In genomic region chr2:65552222-65552621, GRCm38 (mm10) we compare ENCODE assay signal across 9 mouse cellular contexts. TPM values are rescaled to one million over a fixed set of nuclear protein-coding genes. Genes with fewer than 3 reads are reported as not detected.
DNase-seq lines count a peak whose midpoint lies in the region; ATAC-seq and TF ChIP-seq lines count a peak whose summit lies in the region.
"Had no signal": no experiment of that assay in that cellular context is flagged by ENCODE, and none has a peak within 500 bp of the region (broad histone marks: within the 10 kb centered on the region; RNA-seq: fewer than 3 reads in every experiment).

No protein-coding gene starts in this region.

- H3K4me3 ChIP-seq in kidney, postnatal 0 days (replicated peaks; ENCODE audit: low read depth, low read length) = no peak overlapping the region
- no peak overlapping the region for H3K4me3 ChIP-seq in kidney, adult 2 months (ENCODE audit: insufficient read depth, low read depth, low read length)
- H3K4me3 ChIP-seq in hindbrain, embryonic 12.5 days = no peak overlapping the region
- H3K4me3 ChIP-seq: embryonic facial prominence, embryonic 12.5 days had no signal

- TF ChIP-seq POLR2A in kidney, adult 2 months (IDR thresholded peaks at IDR 0.05; ENCODE audit: low read depth, low read length) = no peak
- TF ChIP-seq POLR2A in brain, embryonic 14.5 days (IDR thresholded peaks at IDR 0.05; ENCODE audit: borderline replicate concordance, extremely low read depth, insufficient read depth, insufficient read length, poor library complexity, severe bottlenecking) = no peak

- WGBS in kidney, postnatal 0 days = 30% methylated on average over 5 of the region's 5 CpGs
- 43% methylated on average over 5 of the region's 5 CpGs for WGBS in kidney, adult 2 months
- 40% methylated on average over 5 of the region's 5 CpGs for WGBS in hindbrain, embryonic 12.5 days

- H3K36me3 ChIP-seq in kidney, postnatal 0 days (ENCODE audit: insufficient read depth, low read length) = no peaks in the 10 kb centered on the region
- H3K36me3 ChIP-seq in kidney, adult 2 months (ENCODE audit: control insufficient read depth, insufficient read depth, low read length) = no peaks in the 10 kb centered on the region
- H3K36me3 ChIP-seq in hindbrain, embryonic 12.5 days = no peaks in the 10 kb centered on the region
- H3K36me3 ChIP-seq: embryonic facial prominence, embryonic 12.5 days had no signal

- H3K4me1 ChIP-seq in kidney, postnatal 0 days (replicated peaks; ENCODE audit: insufficient read depth, low read length) = no peaks in the 10 kb centered on the region
- no peaks in the 10 kb centered on the region for H3K4me1 ChIP-seq in kidney, adult 2 months (ENCODE audit: control insufficient read depth, insufficient read depth, low read length)
- H3K4me1 ChIP-seq in hindbrain, embryonic 12.5 days = peaks cover 24% of the 10 kb centered on the region
- H3K4me1 ChIP-seq: embryonic facial prominence, embryonic 12.5 days had no signal

- no peak overlapping the region for H3K4me2 ChIP-seq in kidney, postnatal 0 days (ENCODE audit: low read length)
- H3K4me2 ChIP-seq in hindbrain, embryonic 12.5 days (replicated peaks) = 0 out of 2 replicates have a peak overlapping the region, but pooled peaks have one; percentile 25
- H3K4me2 ChIP-seq: embryonic facial prominence, embryonic 12.5 days had no signal

- peak; percentile 69 for ATAC-seq in kidney, postnatal 0 days (replicated peaks; ENCODE audit: low FRiP score, low read depth)
- ATAC-seq in hindbrain, embryonic 12.5 days (ENCODE audit: low FRiP score) = peak; percentile 82

- no peak overlapping the region for H3K9ac ChIP-seq in kidney, postnatal 0 days (ENCODE audit: low read depth, low read length)
- no peak overlapping the region for H3K9ac ChIP-seq in hindbrain, embryonic 12.5 days
- H3K9ac ChIP-seq: embryonic facial prominence, embryonic 12.5 days had no signal

- peak; percentile 48 for DNase-seq in kidney, postnatal 0 days (ENCODE audit: low spot score)
- DNase-seq in kidney, adult 2 months = no peak
- peak; percentile 76 for DNase-seq in brain, embryonic 14.5 days (ENCODE audit: low read depth)
- peak; percentile 32 for DNase-seq in neural tube, embryonic 10.5 days (ENCODE audit: extremely low spot score, low spot score)
- DNase-seq in spleen, postnatal 36 days (ENCODE audit: low spot score in 2 of 2) = no peak
- no peak for DNase-seq in lung, postnatal 10 days
- DNase-seq in kidney, postnatal 10 days = no peak

- no peak overlapping the region for H3K27ac ChIP-seq in kidney, postnatal 0 days
- no peak overlapping the region for H3K27ac ChIP-seq in kidney, adult 2 months (ENCODE audit: insufficient read depth, low read depth, low read length)
- H3K27ac ChIP-seq in hindbrain, embryonic 12.5 days = peak overlapping the region; percentile 83
- H3K27ac ChIP-seq: embryonic facial prominence, embryonic 12.5 days had no signal

- no peaks in the 10 kb centered on the region for H3K9me3 ChIP-seq in kidney, postnatal 0 days (replicated peaks; ENCODE audit: low read length)
- H3K9me3 ChIP-seq in hindbrain, embryonic 12.5 days (replicated peaks) = no peaks in the 10 kb centered on the region
- H3K9me3 ChIP-seq: embryonic facial prominence, embryonic 12.5 days had no signal

- no peak for TF ChIP-seq CTCF in kidney, postnatal 0 days (IDR thresholded peaks at IDR 0.05; ENCODE audit: low read depth)
- no peak for TF ChIP-seq CTCF in kidney, adult 2 months (conservative IDR thresholded peaks at IDR 0.05; ENCODE audit: insufficient read depth, insufficient read length, low read depth, low read length)
- no peak for TF ChIP-seq CTCF in brain, embryonic 14.5 days (IDR thresholded peaks at IDR 0.05; ENCODE audit: borderline replicate concordance, extremely low read depth, insufficient read depth, insufficient read length)

- H3K27me3 ChIP-seq in kidney, postnatal 0 days (ENCODE audit: insufficient read depth, low read length) = no peaks in the 10 kb centered on the region
- H3K27me3 ChIP-seq in kidney, adult 2 months (replicated peaks; ENCODE audit: control insufficient read depth, insufficient read depth, low read length) = no peaks in the 10 kb centered on the region
- H3K27me3 ChIP-seq in hindbrain, embryonic 12.5 days = no peaks in the 10 kb centered on the region
- H3K27me3 ChIP-seq: embryonic facial prominence, embryonic 12.5 days had no signal

RNA-seq across cellular contexts. Expression of gene Scn3a, which starts 15.2 kb away (rescaled TPM):
- polyA plus RNA-seq in kidney, postnatal 0 days (2015; fragmentation: Nextera tagmentation; extraction: Ambion mirVana) = 0.10 and 0.25 TPM in 2 replicates
- 0.09 and 0.10 TPM in 2 replicates for polyA plus RNA-seq in kidney, adult 2 months (2012; rRNA removed)
- polyA plus RNA-seq in brain, embryonic 14.5 days (2012; rRNA removed) = 49.2 and 55.8 TPM in 2 replicates
- 47.6 and 49.4 TPM in 2 replicates for polyA plus RNA-seq in hindbrain, embryonic 12.5 days (2016; fragmentation: Nextera tagmentation; extraction: Ambion mirVana)

Comparison
In these comparisons a context has a peak if more than half of its experiments do, and no peak if none do; other contexts are left out.
1. DNase-seq: peak in kidney, postnatal 0 days (single experiment), brain, embryonic 14.5 days (single experiment) and neural tube, embryonic 10.5 days (single experiment); none in kidney, adult 2 months (single experiment), spleen, postnatal 36 days (0 of 2), lung, postnatal 10 days (single experiment) and kidney, postnatal 10 days (single experiment).
2. RNA of gene Scn3a, which starts 15.2 kb away (polyA plus RNA-seq): 49.2 to 55.8 TPM in brain, embryonic 14.5 days and 47.6 to 49.4 TPM in hindbrain, embryonic 12.5 days; 0.10 to 0.25 TPM in kidney, postnatal 0 days and 0.09 to 0.10 TPM in kidney, adult 2 months; every median in the first group is over 10 times any median in the second.